Mouse (Mus musculus): ENCODE data around the gene Slc2a9. TPM values are rescaled to one million over a fixed set of nuclear protein-coding genes. Genes with fewer than 3 reads are reported as not detected.
A peak's percentile ranks its signal among the peaks of the same experiment; 100 is the strongest.

The Slc2a9 gene
- total RNA-seq (2021): 1 to 10 TPM; 2.8 to 2.9 TPM
- long read RNA-seq, experiment 1: 0 reads
- long read RNA-seq, experiment 2, partial matches to known transcripts: 1 of 5 reads
- long read RNA-seq, experiment 2, other reads (novel, unspliced or antisense): 4 of 5 reads

DNA sequence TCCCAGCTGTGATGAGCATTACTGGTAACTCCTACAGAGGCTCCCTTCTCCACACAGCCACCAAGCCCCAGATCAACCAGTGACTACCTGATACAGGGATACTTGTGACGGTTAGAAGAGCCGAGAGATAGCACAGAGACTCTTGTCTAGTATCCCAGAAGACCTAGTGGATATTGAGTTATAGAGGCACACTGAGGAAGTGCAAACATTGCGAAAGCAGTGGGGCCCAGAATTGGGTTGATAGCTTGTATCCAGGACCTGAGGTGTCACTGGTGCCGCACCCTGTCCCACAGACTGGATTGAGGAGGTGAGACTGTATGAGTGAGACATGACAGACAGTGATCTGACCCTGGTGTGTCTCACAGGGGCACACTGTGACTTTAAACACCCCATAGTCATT lies at the start of gene Slc2a9:
TSS of gene Slc2a9 (minus strand) at position 152 of the 400 bp plus-strand sequence.
- no peak for DNase-seq (ENCODE audit: low spot score in 2 of 2)

DNA sequence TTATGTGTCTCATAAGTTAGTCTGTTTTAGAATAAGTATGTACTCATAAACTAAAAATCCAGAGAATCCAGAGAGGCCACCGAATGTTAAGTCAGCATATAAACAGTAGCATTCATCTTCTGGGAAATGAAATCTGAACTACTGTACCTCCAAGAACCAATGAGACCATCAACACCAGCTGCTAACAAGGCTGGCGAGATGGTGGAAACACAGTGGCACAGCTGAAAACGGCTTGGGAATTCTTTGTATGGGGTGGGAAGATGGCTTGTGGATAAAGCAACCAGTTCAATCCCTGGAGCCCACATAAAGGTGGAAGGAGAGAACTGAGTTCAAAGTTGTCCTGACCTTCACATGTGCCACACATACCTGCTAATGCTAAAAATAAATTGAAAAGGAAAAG lies 49.7 kb upstream of the Slc2a9 start:
- no peak for DNase-seq (ENCODE audit: low spot score in 2 of 2)

DNA sequence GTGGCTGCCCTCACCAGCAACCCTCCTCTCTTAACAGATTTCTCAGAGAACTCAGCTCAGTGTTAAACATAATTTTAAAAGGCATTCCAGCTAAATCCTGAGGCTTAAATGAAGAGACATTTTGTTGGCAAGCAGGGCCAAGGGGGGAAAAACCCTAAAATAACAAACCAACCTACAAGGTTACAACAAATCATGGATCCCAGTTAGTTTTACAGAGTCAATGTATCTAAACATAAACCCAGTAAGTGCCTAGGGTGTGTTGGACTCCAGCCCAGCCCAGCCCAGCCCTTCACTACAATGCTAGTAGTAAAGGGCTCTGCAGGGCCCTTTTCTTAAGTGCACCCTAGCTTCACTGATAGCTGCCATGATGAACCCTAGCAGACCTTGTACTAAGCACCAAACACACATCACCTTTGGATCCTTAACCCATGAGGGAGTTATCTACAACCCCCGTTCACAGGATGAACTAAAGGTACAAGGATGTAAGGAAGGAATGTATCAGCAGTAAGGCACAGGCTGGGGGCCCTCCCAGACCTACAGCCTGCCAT lies 47.4 kb upstream of the Slc2a9 start:
- no peak for DNase-seq (ENCODE audit: low spot score in 2 of 2)

DNA sequence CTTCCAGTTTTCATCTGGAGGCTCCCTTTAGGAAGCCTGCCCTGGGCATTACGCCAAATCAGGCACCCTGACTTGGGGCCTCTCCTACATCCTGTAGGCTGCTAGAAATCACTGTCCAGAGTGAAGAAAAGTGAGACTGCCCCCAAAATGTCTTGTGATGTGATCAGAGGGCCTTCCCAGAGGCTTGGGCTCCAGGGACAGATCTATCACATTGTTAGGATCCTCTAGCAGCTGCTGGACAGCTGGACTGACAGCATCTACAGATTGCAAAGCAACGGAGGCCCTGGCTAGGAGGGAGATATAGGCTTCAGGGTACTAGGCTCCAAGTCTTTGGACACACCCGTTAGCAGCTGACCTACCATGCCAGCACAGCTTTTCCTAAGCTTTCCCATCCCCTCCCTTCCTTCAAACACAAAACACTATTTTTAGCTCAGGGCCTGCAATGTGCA lies 46.5 kb upstream of the Slc2a9 start:
- DNase-seq (ENCODE audit: low spot score in 2 of 2): no peak

DNA sequence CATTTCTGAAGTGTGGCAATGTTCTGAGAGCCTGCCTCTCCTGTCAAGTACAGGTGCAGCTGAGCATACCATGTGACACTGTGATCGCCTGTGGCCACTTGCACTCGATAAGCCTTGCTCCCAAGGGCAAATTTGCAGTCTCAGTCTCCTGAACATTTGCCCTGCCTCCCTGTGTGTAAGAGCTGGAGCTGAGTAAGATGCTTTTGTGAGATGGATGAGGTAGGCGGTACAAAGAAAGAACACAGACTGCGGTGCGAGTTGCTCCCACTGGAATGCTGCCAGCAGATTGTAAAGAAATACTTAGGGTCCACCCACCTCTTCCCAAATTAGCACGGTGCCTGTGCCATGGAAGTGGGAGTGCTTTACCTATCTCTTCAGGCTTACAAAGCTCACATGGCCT lies 44.4 kb upstream of the Slc2a9 start:
- DNase-seq (ENCODE audit: low spot score in 2 of 2): peak in 1 of 2 experiments; percentile 64

DNA sequence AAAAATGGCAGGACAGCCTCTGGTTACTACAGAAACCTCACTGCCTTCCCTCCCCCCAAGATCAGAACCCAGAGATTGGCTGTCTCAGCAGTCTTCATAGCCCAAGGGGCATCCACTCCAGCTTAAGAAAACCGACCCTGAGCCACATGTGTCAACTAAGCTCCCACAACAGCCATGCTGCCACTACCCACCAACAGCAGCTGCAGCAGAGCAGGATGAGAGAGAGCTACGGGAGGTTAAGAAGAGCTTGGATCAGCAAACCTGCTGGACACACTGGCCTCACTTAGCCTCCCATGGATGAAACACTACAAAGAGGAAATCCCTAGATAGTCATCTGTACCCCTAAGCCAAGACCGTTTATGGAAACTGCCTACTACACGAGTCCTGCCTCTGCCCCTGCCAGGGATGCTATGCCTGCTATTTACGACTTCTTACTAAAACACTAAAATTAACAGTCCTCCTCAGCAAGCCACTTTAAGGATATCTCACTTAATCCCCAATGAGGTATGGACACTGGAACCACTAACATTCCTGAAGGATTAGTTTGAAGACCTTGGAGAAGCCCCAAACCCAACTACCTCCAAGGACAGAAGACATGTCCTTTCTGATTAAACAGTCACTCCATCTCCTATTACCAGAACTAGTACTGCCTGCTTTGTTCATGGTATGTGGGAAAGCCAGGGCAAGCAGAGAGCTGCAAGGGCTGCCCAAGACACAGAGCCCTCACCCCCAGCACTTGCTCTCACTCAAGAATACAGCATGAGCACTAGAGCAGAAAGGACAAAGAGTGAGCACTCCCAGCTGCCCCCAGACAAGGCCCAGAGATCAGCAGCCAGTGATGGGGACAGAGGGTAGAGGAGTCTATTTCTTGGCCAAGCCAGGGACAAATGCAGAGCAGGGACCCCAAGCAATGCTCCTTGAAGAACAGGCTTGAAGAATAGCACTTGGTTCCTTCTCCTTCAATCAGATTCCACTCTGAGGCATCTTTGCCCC lies 41.8 kb upstream of the Slc2a9 start:
- no peak for DNase-seq (ENCODE audit: low spot score in 2 of 2)

DNA sequence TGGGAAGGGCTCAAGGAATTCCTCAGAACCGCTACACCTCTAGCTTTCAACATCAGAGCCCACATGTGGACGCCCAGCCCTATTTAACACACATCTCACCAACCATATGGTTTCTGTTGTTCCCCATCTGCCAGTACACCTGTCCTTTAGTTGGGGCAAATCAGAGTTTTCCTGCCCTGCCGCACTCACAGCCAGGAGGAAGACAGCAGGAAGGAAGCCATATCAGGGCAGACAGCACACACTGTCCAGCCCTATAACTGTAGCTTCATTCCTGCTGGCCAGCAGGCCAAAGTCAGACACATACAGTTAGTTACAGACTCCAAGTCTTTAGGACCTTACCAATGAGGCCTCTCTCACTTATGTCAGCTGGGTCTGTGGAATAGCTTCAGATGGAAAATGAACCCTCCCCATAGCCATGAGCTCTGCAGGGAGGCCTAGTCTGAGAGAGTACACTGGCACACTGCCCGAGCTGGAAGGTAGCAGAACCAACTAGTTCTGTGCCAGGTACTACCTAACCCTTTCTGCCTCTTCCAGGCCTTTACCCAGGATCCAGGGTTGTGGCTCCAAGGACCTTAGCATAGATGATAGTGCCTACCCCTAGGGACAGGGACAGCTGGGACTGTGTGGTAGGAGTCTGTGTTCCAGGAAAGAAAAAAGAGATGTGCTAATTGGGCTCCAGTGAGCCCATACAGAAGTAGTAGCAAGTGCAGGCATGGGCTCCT lies 40.7 kb upstream of the Slc2a9 start:
- DNase-seq (ENCODE audit: low spot score in 2 of 2): peak; percentile 46 to 51

DNA sequence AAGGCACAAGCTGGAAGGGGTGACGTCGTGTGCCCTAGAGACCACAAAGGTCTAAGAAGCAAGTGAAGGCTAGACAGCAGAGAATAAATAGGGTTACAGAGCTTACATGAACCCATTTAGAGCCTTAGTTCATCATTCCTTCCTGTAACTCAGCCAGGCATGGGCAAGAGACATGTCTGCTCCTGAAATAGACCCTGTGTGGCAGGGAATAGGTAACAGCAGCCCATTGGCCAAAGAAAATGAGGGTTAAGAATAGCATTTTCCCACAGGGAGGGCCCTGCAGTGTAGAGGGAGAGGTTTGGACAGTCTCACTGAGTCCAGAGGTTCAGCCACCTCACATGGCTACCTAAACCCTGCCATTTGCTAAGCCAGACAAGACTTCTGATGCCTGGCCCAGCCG lies 38.8 kb upstream of the Slc2a9 start:
- no peak for DNase-seq (ENCODE audit: low spot score in 2 of 2)

DNA sequence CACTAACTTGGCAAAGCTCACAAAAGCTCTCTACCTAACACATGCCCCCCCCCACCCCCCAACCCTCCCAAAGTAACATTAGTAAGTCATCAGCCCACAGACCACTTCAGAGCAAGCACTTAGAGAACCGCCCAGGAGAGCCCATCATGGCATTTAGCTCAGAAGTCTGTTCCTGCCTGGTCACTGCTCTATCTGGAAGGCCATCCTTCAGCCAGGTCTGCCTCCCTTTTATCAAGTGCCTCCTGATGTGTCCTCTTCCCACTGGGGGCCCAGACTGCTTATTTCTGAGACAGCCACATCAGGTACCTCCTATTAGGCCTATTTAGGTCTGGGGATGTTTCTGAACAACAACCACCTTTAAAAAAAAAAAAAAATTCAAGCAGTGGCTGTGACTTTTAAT lies 38.0 kb upstream of the Slc2a9 start:
- no peak for DNase-seq (ENCODE audit: low spot score in 2 of 2)

DNA sequence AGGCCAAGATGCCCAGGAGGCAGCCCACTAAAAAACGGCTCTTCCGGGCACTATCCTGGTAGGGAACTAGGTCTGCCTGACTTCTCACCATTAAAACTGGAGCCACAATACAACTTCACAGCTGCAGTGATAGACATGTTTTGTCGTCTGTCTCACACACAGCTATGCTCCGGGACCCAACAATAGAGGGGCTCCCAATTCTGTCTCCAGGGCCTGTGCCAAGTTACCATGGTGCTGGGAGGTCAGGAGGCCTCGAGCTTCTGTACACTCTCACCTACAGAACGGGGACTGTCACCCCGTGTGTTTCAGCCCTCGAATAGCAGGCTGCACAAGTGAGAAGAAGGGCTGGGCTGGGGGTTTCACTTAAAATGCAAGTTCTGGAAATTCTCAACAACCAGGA lies 35.6 kb upstream of the Slc2a9 start:
- DNase-seq (ENCODE audit: low spot score in 2 of 2): no peak

DNA sequence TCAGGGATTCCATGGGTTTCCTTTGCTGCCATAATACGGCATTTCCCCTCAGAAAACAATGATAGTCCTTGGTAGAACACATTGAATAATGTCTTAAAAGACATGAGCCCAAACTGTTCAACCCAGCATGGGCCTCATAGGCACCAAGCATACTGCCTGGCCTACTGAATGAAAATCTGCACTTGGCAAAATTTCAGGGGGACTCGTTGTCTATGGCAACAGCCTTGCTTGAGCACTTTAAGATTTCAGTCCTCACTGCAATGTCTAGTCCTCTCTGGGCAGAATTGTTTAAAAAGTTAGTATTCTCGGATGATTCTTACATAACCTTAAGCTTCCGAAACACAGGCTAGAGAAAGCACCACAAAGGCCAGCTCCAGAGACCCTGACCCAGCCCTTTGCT lies 34.9 kb upstream of the Slc2a9 start:
- peak in 1 of 2 experiments; percentile 45 for DNase-seq (ENCODE audit: low spot score in 2 of 2)

DNA sequence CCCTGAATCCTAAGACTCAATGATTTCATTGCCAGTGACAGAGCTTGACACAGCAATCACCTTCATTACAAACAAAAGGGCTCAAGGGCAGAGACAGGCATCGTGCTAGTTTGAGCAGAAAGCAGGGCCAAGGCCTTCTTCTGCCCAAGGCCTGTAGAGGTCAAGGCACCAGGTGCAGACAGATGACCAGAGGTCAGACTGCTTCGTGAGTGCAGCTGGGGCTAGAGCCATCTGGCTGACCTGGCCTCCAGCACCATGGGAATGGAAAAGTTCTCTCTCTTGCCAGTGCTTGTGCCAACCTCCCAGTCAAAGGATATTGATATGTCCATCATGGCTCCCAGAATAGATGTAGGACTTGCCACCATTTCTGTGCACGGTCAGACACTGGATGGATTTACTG lies 33.9 kb upstream of the Slc2a9 start:
- no peak for DNase-seq (ENCODE audit: low spot score in 2 of 2)

DNA sequence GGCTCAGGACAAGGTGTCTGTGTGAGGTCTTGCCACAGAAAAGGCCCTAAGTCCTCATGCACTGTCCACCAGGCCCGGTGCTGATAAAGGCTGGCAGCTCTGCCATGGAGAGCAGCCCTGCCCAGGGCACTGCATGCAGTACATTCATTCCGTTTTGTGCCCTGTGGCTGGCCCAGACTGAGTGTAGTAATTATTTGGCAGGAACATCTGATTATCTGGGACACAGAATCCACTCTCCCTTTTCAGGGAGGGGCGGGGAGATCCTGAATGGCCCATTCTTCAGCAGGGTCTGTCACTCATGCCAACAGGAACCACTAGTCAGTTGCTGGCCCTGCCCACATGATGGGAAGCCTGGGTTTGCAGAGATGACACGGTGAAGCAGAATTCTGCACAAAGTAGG lies 29.1 kb upstream of the Slc2a9 start:
- peak; percentile 42 to 79 for DNase-seq (ENCODE audit: low spot score in 2 of 2)

DNA sequence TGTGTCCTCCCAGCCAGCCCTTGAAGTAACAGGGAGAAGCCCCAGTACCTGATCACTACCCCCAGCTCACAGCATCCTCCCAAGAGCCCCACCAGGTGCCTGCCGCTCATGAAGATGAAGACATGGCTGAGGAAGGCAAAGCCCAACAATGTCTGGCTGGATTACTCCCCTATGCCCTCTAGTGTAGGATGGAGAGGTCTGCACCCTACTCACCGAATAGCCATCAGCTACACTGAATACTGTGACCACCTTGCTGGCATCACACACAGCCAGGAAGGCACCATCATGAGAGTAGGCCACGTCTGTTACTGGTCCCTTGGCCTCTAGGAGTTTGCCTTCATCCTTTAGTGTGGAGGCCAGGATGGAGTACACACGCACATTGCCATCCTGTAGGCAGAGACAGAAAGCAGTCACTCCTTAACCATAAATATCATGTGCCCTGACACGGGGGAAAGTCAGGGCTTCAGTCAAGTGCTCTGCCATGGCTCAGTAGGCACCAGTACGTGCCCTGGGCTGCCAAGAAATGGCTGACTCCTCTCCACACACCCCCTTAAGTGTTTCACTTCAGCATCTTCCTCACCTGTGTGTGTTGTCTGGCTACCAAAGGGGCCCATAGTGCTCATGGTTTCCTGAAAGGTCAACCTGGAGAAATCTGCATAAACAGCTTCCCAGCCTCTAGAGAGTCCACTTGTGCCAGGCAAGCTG lies 26.9 kb upstream of the Slc2a9 start:
- no peak for DNase-seq (ENCODE audit: low spot score in 2 of 2)

DNA sequence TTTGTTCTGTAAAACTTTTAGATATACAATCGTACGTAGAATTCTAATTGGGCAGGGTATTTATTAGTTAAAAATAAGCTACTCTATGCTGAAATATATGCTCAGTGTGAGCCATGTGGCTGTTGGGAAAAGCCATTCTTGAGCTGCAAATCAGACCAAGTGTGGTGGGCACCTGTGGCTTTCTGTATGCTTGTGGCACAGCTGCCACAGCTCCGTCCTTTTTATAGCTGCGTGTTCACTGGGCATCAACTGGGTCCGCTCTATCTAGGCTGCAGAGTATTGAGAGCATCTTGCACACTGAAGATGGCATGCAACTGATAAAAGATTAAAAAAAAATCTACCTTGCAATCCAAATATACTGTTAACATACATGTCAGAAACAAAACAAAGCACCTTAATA lies 20.0 kb upstream of the Slc2a9 start:
- DNase-seq (ENCODE audit: low spot score in 2 of 2): no peak

DNA sequence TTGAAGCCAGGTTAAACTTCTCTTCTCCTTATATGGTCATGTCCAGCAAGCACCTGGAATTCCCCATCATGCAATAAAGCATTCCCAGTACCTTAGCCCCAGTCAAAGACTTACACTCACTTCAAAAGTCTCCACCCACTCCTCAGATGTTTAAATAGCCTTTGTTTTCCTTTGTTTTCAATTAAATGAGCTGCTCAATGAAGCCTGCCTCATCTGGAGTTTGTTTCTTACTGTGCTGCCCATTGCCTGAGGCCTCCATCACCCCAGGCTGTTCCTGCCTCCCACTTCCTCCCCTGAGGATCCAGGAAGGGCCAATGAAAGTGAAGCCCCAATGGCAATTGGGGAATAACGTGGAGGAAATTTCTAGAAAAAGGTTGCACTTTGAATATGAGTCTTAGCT lies 17.9 kb upstream of the Slc2a9 start:
- no peak for DNase-seq (ENCODE audit: low spot score in 2 of 2)

DNA sequence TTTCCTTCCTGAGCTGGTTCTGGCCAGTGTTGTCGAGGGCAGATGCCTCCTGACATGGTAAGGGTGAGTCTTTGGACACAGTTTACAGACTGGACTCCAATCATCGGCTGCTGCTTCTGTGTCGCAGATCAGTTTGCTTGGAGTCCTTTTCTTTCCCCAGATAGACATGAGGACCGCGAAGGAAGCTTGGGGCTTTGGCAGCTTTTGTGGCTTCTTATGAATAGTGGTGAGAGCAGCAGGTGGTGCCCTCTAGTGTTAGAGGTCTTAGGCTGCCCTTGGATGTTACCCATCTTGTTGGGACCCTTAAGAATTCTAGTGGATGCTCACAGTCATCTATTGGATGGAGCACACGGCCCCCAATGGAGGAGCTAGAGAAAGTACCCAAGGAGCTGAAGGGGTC lies 13.3 kb upstream of the Slc2a9 start:
- DNase-seq (ENCODE audit: low spot score in 2 of 2): peak; percentile 51 to 70

DNA sequence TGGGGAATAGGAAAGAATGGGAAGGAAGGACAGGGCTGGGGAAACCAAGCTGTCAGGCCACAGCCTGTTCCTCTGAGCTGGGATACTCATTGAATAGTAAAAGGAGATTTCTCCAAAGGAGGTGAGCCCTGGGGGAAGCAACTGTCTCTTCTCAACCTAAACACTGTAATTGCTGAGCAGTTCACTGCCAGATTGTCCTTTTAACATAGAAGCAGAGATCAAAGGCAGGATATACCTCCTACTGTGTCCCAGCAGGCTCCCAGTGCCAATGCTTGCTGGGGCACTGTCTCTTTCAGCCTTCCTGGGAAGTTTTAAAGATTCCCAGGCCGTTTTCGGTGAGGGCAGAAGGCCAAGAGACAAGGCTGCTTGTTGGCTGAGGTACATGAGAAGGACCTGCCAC lies 10.0 kb upstream of the Slc2a9 start:
- DNase-seq (ENCODE audit: low spot score in 2 of 2): no peak

DNA sequence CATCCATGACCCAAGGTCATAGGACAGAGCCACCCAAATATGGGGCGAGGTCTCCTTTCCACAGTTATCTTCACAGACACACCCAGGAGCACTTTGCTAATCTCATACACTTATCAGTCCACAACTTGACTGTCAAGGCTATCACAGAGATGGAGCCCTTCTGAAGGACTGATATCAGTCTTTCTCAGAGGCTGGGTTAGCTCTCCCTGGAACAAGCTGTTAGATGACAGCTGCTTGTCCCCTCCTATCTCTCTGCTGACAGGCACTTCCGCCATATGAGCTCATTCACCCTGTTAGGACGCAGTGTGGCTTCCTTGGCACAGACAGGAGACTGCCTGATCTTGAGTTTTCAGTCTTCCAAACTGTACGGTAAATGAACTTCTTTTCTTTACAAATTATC lies 6.6 kb upstream of the Slc2a9 start:
- no peak for DNase-seq (ENCODE audit: low spot score in 2 of 2)

DNA sequence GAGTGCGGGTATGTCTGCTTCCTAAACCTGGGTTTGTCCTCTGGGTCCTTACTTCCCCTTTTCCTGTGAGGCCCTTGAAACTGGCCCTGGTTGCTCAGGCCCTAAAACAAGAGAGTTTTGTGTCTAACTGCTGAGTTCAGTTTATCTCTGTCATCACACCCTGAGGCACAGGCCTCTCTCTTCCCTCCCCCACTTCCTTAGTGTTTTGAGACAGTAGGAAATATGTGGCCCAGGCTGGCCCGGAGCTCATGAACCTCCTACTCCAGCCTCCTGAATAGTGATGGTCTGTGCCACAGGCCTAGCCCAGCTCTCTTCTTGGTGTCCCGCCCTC lies 2.5 kb upstream of the Slc2a9 start:
- DNase-seq (ENCODE audit: low spot score in 2 of 2): no peak

DNA sequence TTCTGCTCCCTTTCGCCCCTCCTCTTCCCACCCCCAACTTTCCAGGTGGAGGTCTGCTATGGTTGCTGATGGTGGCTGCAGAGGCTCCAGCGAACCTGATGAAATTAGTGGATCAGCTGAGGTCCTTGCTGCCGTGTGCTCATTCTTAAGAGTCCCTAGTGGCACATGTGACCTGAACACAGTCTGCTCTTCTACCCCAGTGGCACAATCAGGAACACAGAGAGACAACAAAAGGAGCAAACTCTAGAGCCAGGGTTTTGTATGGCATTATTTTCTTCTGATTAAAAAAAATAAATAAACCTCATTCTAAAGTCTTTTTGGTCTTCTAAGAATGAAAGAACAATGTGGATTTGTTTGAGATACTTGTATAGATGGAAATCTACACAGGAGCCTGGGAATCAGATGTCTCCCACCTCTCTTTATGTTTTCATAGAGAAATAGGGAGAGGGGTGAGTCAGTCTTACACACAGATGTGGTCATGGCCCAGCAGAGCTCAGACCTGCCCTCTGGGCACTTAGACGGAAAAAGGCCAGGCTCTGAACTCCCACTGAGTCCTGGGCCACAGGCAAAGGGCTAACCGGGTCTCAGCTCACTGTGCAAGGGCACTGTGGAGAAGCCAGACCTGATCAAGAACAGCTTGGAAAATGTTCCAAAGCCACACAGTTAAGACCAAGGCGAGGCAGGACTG lies 1.9 kb upstream of the Slc2a9 start:
- DNase-seq (ENCODE audit: low spot score in 2 of 2): no peak
